Mouse (Mus musculus): ENCODE measurements around the gene Krtap4-1. TPM values are rescaled to one million over a fixed set of nuclear protein-coding genes. Genes with fewer than 3 reads are reported as not detected.
"Not testable (repeated sequence)": the region's sequence is repeated elsewhere in the genome, so short reads cannot be mapped to it uniquely, and the experiment has no call there.

The Krtap4-1 gene
- polyA plus RNA-seq, 1 experiment from 2014 or later: not detected

DNA sequence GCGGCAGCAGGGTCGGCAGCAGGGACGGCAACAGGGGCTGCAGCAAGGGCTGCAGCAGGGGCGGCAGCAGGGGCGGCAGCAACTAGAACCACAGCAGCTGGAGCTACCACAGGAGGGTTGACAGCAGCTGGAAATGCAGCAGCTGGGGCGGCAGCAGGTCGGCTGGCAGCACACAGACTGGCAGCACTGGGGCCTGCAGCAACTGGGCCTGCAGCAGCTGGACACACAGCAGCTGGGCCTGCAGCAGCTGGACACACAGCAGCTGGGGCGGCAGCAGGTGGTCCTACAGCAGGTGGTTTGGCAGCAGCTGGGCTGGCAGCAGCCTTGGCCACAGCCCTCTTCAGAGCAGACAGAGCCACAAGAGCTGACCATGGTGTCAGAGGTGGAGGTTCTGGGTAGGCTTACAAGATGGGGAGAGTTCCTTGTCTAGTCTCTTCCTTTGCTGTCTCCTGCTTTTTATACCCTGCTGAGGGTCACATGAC is 6.7 kb upstream of the Krtap4-1 start, which contains the start of gene Krtap4-2:
Gene Krtap4-2, minus strand, starts transcription at position 432 of the 482 bp plus-strand sequence.
- Histone ChIP-seq H3K9me3 (replicated peaks) (no peaks in the 10 kb centered on the region), H3K27me3 (no peaks in the 10 kb centered on the region), H3K4me3 (replicated peaks) (no peak within 1 kb of the TSS), H3K4me1 (replicated peaks) (no peaks in the 10 kb centered on the region), H3K9ac (no peak within 1 kb of the TSS), H3K36me3 (no peaks in the 10 kb centered on the region), H3K27ac (no peak within 1 kb of the TSS), H3K4me2 (no peak within 1 kb of the TSS)
- WGBS (ENCODE audit: insufficient replicate concordance): 24% methylated on average over 8 of the region's 8 CpGs
- no peak for ATAC-seq (ENCODE audit: low read depth)
- DNase-seq: no peak

- Histone ChIP-seq H3K4me1 (replicated peaks) (no peaks in the 10 kb centered on the region), H3K9me3 (replicated peaks) (no peaks in the 10 kb centered on the region), H3K4me2 (no peak overlapping the region), H3K27me3 (no peaks in the 10 kb centered on the region), H3K9ac (no peak overlapping the region), H3K4me3 (replicated peaks) (no peak overlapping the region), H3K36me3 (no peaks in the 10 kb centered on the region), H3K27ac (no peak overlapping the region)
- WGBS (ENCODE audit: insufficient replicate concordance): 44% methylated on average over 2 of the region's 2 CpGs
- DNase-seq (no peak), ATAC-seq (ENCODE audit: low read depth) (no peak)
These were observed 5.3 kb upstream of the Krtap4-1 start for GRCm38 (mm10) chr11:99633293-99633692.

GRCm38 (mm10) chr11:99630890-99631289 is 2.9 kb upstream of the Krtap4-1 start:
- Histone ChIP-seq H3K9me3 (replicated peaks) (no peaks in the 10 kb centered on the region), H3K4me1 (replicated peaks) (no peaks in the 10 kb centered on the region), H3K27me3 (no peaks in the 10 kb centered on the region), H3K4me3 (replicated peaks) (no peak overlapping the region), H3K4me2 (no peak overlapping the region), H3K9ac (no peak overlapping the region), H3K36me3 (no peaks in the 10 kb centered on the region), H3K27ac (no peak overlapping the region)
- ATAC-seq (ENCODE audit: low read depth) (no peak), DNase-seq (no peak)
- 50% methylated on average over 3 of the region's 3 CpGs for WGBS (ENCODE audit: insufficient replicate concordance)

- Histone ChIP-seq H3K27ac (no peak within 1 kb of the TSS), H3K27me3 (no peaks in the 10 kb centered on the region), H3K9me3 (replicated peaks) (no peaks in the 10 kb centered on the region), H3K4me2 (no peak within 1 kb of the TSS), H3K4me3 (replicated peaks) (no peak within 1 kb of the TSS), H3K9ac (no peak within 1 kb of the TSS), H3K36me3 (no peaks in the 10 kb centered on the region), H3K4me1 (replicated peaks) (no peaks in the 10 kb centered on the region)
- WGBS (ENCODE audit: insufficient replicate concordance): 57% methylated on average over 2 of the region's 2 CpGs
- ATAC-seq (ENCODE audit: low read depth) (no peak), DNase-seq (no peak)
These were observed 7.7 kb downstream of the Krtap4-1 start, which contains the start of gene Gm11562 for GRCm38 (mm10) chr11:99620335-99620734. Gm11562 (minus strand) TSS chr11:99620435.

DNA sequence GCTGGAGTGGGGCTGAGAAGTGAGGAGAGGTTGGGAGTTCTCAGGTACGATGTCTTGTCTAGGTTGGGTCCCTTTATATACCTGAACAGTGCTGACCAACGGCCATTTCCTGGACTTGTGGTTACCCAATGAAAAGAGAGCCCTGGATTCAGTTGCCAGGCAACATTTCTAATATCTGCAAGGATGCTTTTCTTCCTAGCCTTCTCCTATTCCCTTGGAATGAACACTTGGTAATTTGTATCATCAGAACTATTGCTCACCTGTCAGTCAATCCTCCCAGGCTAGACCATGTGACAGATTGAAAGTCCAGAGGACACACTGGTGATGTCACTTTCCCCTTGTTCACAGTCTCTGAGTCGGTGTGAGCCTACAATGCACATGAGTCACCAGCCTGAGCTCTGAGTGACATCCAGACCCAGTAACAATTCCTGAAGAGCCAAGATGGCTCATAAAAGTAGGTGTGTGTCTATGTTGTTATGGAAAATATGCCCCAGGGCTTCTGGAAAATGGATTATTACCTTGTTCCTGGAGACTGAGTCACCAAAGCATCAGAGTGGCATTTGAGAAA is 13.2 kb downstream of the Krtap4-1 start, which contains the start of gene Krtap2-4:
Gene Krtap2-4, minus strand, starts transcription at position 51 of the 568 bp plus-strand sequence.
- Histone ChIP-seq H3K4me1 (replicated peaks) (no peaks in the 10 kb centered on the region), H3K36me3 (no peaks in the 10 kb centered on the region), H3K4me2 (no peak within 1 kb of the TSS), H3K27ac (no peak within 1 kb of the TSS), H3K27me3 (no peaks in the 10 kb centered on the region), H3K9me3 (replicated peaks) (no peaks in the 10 kb centered on the region), H3K9ac (no peak within 1 kb of the TSS), H3K4me3 (replicated peaks) (no peak within 1 kb of the TSS)
- WGBS (ENCODE audit: insufficient replicate concordance): 45% methylated on average over 3 of the region's 3 CpGs
- DNase-seq (no peak), ATAC-seq (ENCODE audit: low read depth) (no peak)

GRCm38 (mm10) chr11:99610089-99610488 is 17.9 kb downstream of the Krtap4-1 start, which contains the start of gene Gm11937:
Gm11937 (minus strand) TSS chr11:99610189.
- 48% methylated on average over 1 of the region's 2 CpGs for WGBS (ENCODE audit: insufficient replicate concordance)
- not testable (repeated sequence) for ATAC-seq (ENCODE audit: low read depth)

GRCm38 (mm10) chr11:99609126-99609525 is 18.9 kb downstream of the Krtap4-1 start:
- 43% methylated on average over 1 of the region's 1 CpGs for WGBS (ENCODE audit: insufficient replicate concordance)
- Histone ChIP-seq H3K9me3 (replicated peaks) (no peaks in the 10 kb centered on the region), H3K4me3 (replicated peaks) (no peak overlapping the region), H3K36me3 (no peaks in the 10 kb centered on the region), H3K27ac (no peak overlapping the region), H3K9ac (no peak overlapping the region), H3K4me1 (replicated peaks) (no peaks in the 10 kb centered on the region), H3K27me3 (no peaks in the 10 kb centered on the region), H3K4me2 (no peak overlapping the region)
- ATAC-seq (ENCODE audit: low read depth): no peak
- DNase-seq: no peak

More at GRCm38 (mm10) chr11:99610089-99610488, 17.9 kb downstream of the Krtap4-1 start, which contains the start of gene Gm11937:
- not testable (repeated sequence) for H3K27me3 ChIP-seq; H3K4me3 ChIP-seq (replicated peaks); DNase-seq; H3K36me3 ChIP-seq; H3K9ac ChIP-seq; H3K4me2 ChIP-seq; H3K27ac ChIP-seq; H3K9me3 ChIP-seq (replicated peaks); H3K4me1 ChIP-seq (replicated peaks)

DNA sequence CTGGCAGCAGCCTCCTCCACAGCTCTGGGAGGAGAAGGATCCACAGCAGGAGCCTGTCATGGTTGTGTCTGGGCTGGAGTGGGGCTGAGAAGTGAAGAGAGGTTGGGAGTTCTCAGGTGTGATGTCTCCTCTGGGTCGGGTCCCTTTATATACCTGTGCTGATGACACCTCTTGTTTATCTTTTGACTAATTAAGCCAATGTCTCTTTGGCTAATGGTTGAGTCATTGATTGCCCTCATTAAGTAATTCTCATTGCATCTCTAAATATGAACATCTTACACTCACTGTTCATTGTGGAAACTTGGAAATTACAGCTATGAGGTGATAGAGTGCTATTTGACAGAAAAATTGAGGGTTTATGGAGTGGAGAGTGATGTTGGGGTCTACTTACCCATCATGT is 24.8 kb downstream of the Krtap4-1 start, which contains the start of gene Gm11938:
Gene Gm11938, minus strand, starts transcription at position 101 of the 400 bp plus-strand sequence.
- 35% methylated on average over 1 of the region's 1 CpGs for WGBS (ENCODE audit: insufficient replicate concordance)

DNA sequence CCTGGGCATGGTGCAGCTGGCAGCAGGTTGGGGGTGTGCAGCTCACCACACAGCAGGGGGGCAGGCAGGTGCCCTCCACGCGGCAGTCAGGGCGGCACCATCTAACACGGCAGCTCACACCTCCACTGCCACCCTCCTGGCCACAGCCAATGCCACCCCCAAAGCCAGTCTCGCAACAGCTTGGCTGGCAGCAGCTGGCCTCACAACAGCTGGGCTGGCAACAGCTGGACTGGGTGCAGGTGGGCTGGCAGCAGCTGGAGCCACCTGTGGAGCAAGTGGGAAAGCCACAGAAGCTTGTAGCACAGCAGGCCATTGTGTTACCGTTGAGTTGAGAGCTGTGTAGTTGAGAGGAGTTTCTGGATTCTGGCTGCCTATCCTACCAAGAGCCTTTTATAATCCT is 30.3 kb downstream of the Krtap4-1 start, which contains the start of gene Krtap9-3:
Gene Krtap9-3, minus strand, starts transcription at position 364 of the 400 bp plus-strand sequence.
- not testable (repeated sequence) for H3K27me3 ChIP-seq; H3K9ac ChIP-seq; H3K4me3 ChIP-seq (replicated peaks); DNase-seq; H3K27ac ChIP-seq; H3K4me2 ChIP-seq; H3K36me3 ChIP-seq; ATAC-seq (ENCODE audit: low read depth); H3K9me3 ChIP-seq (replicated peaks); H3K4me1 ChIP-seq (replicated peaks)
- 67% methylated on average over 6 of the region's 6 CpGs for WGBS (ENCODE audit: insufficient replicate concordance)

More for the DNA sequence above, 24.8 kb downstream of the Krtap4-1 start, which contains the start of gene Gm11938:
- not testable (repeated sequence) for DNase-seq; H3K9me3 ChIP-seq (replicated peaks); H3K27me3 ChIP-seq; H3K4me3 ChIP-seq (replicated peaks); H3K36me3 ChIP-seq; H3K4me2 ChIP-seq; ATAC-seq (ENCODE audit: low read depth); H3K4me1 ChIP-seq (replicated peaks); H3K27ac ChIP-seq; H3K9ac ChIP-seq

- ATAC-seq (ENCODE audit: low read depth): no peak
- no peak within 1 kb of the TSS for H3K9ac ChIP-seq
- DNase-seq: no peak
- H3K4me2 ChIP-seq: no peak within 1 kb of the TSS
- H3K27me3 ChIP-seq: no peaks in the 10 kb centered on the region
- no peaks in the 10 kb centered on the region for H3K36me3 ChIP-seq
- H3K4me1 ChIP-seq (replicated peaks): no peaks in the 10 kb centered on the region
- H3K27ac ChIP-seq: no peak within 1 kb of the TSS
- no peak within 1 kb of the TSS for H3K4me3 ChIP-seq (replicated peaks)
- WGBS (ENCODE audit: insufficient replicate concordance): 75% methylated on average over 6 of the region's 6 CpGs
- H3K9me3 ChIP-seq (replicated peaks): no peaks in the 10 kb centered on the region
These were observed 37.1 kb downstream of the Krtap4-1 start, which contains the start of gene Krtap1-3 for GRCm38 (mm10) chr11:99590981-99591380. Krtap1-3 (minus strand) TSS chr11:99591339.

DNA sequence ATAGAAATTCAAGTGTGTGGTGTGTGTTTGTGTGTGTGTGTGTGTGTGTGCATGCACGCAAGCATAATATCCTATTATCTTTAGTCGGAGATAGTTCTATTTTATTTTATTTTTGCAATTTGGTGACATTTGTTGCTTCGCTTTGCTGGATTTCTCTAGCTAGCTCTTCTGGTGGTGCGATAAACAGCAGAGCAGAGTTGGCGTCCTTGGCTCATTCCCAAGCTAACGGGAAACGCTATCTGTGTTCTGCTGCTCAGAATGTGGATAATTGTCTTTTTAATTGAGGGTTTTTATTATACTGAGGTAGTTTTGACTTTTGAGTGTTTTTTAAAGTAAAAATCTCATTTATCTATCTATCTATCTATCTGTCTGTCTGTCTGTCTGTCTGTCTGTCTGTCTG is 42.9 kb downstream of the Krtap4-1 start:
- WGBS (ENCODE audit: insufficient replicate concordance): 74% methylated on average over 7 of the region's 7 CpGs
- ATAC-seq (ENCODE audit: low read depth) (no peak), DNase-seq (no peak)
- H3K27ac ChIP-seq: no peak overlapping the region
- H3K4me2 ChIP-seq: no peak overlapping the region
- H3K27me3 ChIP-seq: no peaks in the 10 kb centered on the region
- no peaks in the 10 kb centered on the region for H3K4me1 ChIP-seq (replicated peaks)
- no peaks in the 10 kb centered on the region for H3K9me3 ChIP-seq (replicated peaks)
- no peak overlapping the region for H3K4me3 ChIP-seq (replicated peaks)
- no peaks in the 10 kb centered on the region for H3K36me3 ChIP-seq
- no peak overlapping the region for H3K9ac ChIP-seq
